Mouse (Mus musculus) cerebellum, adult 9-10 months (tissue): Measurements from ENCODE around the gene Pnkd.

Source experiments
- DNase-seq: peaks from one replicate; pipeline ENCODE4 v3.0.0; 2022

The Pnkd gene

GRCm38 (mm10) chr1:74284543-74285160 is at the start of gene Pnkd, which contains the start of gene Aamp:
Pnkd (plus strand) TSS chr1:74284930.
Aamp (minus strand) TSS chr1:74284738.
- DNase-seq, result peak; percentile 100

- DNase-seq, result peak; percentile 96
Observed at GRCm38 (mm10) chr1:74235938-74236589, 48.7 kb upstream of the Pnkd start, which contains the start of gene Arpc2. Arpc2 (plus strand) TSS chr1:74236084.

- no peak for DNase-seq
Observed at GRCm38 (mm10) chr1:74236590-74237317, 48.0 kb upstream of the Pnkd start.

DNA sequence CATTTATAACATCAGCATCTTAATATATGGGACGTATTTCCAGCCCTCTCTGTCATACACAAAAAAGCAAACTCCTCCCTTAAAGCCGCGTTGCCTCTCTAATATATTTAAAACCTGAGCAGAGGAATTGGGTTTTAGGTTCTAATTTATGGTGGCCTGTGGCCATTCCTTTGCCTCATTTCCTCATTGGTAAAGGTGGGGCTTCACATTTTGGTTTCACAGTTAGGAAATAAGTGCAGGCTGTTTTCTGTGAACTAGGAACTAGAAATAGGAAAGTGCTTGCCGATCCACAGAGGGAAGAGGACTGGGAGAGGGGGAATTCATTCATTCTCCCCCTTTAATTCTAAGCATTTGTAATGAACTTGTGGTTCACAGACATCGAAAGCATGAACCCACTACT is 47.1 kb upstream of the Pnkd start:
- no peak for DNase-seq

GRCm38 (mm10) chr1:74238136-74238535 is 46.6 kb upstream of the Pnkd start:
- DNase-seq, result no peak

GRCm38 (mm10) chr1:74239162-74239561 is 45.6 kb upstream of the Pnkd start:
- no peak for DNase-seq

DNA sequence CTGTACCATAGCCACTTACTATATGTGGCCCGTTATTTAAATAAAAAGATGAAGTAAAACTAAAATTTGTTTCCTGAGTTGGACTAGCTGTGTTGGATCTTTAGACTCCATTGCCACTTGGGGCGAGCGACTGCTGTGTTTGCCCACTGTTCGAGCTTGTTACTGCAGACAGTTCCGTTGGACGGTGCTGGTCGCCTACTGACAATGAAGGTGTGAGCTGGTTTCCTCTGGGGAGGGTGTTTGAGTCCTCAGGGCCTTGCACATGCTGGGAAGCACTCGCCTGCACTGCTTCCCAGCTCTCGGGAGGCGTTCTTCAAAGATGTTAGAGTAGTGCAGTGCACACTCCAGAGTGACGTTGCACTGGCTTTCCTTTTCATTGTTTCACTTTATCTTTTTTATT is 45.1 kb upstream of the Pnkd start:
- DNase-seq, result no peak

DNA sequence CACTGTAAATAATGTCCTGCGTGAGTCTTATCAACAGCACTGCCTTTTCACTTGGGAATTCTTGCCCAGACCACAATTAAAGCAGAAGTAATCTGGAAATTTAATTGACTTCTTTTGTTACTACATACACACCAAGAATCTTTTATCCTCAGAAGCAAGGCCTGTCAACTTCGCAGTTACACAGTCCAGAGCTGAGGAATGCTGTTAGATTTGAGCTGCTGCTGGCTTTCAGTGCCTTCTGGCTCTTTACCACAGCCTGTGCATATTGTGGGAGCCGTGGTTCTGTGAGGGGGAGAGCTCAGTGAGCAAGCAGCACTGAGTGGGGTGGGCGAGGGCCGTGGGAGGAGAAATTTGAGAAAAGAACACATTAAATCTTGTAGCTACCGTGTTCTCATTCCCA is 44.4 kb upstream of the Pnkd start:
- no peak for DNase-seq

DNA sequence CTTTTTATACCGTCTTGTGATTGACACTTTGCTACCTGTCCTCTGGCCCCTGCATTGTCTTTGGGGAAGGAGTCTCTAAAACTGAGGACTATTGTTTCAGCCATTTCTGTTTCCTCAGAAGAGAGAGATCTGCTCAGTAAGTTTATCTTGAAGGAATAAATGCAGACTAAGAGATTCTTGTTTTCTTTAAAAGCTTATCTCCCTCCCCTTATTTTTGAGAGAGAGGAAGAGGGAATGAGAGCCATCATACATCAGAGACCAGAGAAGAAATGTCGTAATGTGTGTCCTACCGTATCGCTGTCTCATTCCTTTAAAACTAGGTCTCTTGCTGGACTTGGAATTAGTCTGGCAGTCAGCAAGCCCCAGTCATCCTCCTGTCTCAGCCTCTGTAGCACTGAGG is 43.9 kb upstream of the Pnkd start:
- no peak for DNase-seq

DNA sequence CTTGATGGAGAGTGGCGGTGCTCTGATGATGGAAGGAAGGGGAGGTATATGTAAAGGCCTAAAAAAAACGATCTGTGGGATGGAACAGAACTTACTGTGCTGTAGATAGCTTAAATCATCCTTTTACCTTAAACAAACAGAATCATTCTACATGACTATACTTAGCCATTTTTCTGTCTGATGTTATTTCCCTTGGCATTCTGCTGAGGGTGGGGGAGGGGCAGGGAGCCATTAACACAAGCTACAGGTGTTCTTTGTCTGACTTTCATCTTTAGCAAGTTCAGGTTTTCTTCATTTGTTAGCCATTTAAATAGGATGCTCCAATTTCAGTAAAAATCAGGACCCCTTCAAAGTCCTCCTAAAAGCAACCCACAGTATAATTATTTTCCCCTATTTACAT is 39.2 kb upstream of the Pnkd start:
- no peak for DNase-seq

GRCm38 (mm10) chr1:74248799-74249198 is 35.9 kb upstream of the Pnkd start:
- DNase-seq, result no peak

DNA sequence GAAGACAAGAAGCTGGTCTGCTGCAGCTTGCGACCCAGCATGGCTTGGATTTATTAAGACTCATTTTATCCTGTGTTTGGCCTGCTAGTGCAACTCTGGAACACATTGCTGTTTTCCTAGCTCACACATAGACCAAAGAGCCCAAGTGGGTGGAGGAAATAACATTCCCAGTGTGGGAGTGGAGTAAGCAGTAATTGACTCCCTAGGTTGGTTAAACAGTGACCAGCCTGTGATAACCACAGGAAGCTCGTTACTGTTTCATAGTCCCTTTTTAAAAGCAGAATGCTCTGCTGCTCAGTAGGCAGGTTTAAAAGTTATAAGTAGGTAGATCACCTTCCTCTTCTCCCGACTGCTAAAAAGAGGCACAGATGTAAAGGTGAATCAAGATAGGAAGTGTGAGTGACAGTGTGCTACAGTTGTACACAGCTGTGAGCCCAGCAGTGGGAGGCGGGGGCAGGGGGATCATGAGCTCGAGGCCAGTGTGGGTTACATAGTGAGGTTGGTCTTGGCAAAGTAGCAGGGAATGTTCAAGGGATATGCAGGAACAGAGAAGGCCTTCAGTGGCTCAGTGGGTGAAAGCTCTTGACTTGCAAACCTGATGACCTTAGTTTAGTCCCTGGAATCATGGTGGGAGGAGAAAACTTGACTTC is 35.3 kb upstream of the Pnkd start:
- no peak for DNase-seq

DNA sequence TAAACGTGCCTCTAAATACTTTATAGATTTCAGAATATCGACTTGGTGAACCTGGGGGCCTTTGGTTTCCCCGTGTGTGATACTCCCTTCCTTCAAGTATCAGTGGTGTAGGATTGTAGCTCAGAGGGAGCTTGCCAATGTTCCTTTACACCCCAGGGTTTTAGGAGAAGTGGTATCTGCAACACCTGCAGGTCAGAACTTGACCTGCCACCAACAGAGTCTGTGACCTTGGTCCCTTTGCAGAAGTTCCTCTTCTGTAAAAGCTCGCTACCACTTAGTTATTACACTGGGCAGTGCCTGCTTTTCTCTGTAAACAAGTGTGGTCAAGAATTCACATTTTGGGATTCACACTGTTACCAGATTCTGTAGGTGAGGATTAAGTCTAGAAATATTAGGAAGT is 34.6 kb upstream of the Pnkd start:
- DNase-seq, result no peak

- no peak for DNase-seq
Observed at GRCm38 (mm10) chr1:74255704-74256345, 28.9 kb upstream of the Pnkd start.

- no peak for DNase-seq
Observed at GRCm38 (mm10) chr1:74256782-74257181, 27.9 kb upstream of the Pnkd start.

- no peak for DNase-seq
Observed at GRCm38 (mm10) chr1:74262510-74262909, 22.2 kb upstream of the Pnkd start.

DNA sequence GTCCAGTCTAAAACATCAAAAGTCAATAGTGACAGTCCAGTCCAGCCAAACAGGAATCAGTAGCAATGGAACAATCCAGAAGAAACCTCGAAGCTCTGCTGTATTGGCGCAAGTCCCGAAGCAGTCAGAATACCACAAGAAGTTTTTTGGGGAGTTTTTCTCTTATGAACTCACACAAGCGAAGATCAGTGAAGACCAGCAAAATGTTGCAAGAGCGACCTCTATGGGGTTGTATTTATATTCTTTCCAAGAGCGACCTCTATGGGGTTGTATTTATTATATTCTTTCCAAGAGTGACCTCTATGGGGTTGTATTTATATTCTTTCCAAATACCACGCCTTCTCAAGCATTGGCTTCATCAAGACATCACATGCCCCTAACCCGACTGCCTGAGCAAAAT is 16.0 kb upstream of the Pnkd start:
- DNase-seq, result no peak

- no peak for DNase-seq
Observed at GRCm38 (mm10) chr1:74271659-74272058, 13.1 kb upstream of the Pnkd start.

GRCm38 (mm10) chr1:74275015-74275414 is 9.7 kb upstream of the Pnkd start:
- no peak for DNase-seq

- DNase-seq, result no peak
Observed at GRCm38 (mm10) chr1:74277041-74277440, 7.7 kb upstream of the Pnkd start.

DNA sequence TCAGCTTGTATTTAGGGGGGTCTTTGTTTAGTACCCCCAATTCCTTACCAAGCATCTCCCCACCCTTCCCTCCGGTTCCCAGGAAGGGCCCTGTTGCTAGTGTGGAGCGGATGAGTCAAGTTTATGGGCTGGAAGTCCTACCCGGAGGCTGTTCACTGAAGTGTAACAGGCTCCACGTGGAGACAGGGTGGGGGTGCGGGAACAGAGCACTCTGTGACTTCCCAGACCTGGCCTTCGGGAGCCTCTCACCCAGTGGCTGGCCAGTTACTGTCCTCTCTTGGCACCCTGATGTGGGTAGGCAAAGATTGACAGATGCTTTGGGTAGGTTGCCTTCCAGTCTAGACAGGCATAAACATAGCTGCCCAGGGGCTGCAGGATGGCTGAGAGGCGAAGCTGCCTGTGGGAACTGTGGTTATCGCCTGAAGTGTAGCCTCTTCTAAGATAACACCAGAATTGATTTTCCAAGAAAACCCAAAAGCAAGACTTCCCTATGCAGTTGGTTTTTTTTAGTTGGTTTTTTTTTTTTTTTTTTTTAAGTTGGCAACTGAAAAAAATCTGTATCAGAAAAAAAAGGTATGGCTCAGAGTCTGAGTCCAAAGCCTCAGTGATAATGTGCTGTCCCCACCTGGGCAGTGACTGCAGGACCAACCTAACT is 6.7 kb upstream of the Pnkd start:
- no peak for DNase-seq

DNA sequence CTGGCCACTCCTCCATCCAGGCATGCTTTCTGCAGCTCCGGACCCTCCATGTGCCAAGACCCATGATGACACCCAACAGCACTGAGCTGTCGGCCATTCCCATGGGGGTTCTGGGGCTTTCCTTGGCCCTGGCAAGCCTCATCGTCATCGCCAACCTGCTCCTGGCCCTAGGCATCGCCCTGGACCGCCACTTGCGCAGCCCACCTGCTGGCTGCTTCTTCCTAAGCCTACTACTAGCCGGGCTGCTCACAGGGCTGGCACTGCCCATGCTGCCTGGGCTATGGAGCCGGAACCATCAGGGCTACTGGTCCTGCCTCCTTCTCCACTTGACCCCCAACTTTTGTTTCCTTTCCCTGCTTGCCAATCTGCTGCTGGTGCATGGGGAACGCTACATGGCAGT is 6.2 kb upstream of the Pnkd start, which contains the start of gene Gpbar1:
Gpbar1 (plus strand) TSS at position 13 of the 400 bp plus-strand sequence.
- DNase-seq, result no peak
